Mouse (Mus musculus) WW6 (cell line): ENCODE data around the gene Mthfsd.

ENCODE experiments used
- DNase-seq: peaks from one replicate; pipeline ENCODE4 v3.0.0-alpha.2; 2013; ENCODE audit warnings: low read depth, low spot score

The Mthfsd gene

GRCm38 (mm10) chr8:121073174-121074107, 34.8 kb downstream of the Mthfsd start:
- no peak for DNase-seq

- no peak for DNase-seq
These were observed 35.6 kb downstream of the Mthfsd start for GRCm38 (mm10) chr8:121072406-121073130.

- no peak for DNase-seq
These were observed 36.7 kb downstream of the Mthfsd start for GRCm38 (mm10) chr8:121071454-121071853.

- no peak for DNase-seq
These were observed 44.5 kb downstream of the Mthfsd start for GRCm38 (mm10) chr8:121063649-121064048.

- DNase-seq, result no peak
These were observed 45.7 kb downstream of the Mthfsd start for GRCm38 (mm10) chr8:121062521-121062920.

- DNase-seq, result no peak
These were observed 49.1 kb downstream of the Mthfsd start for GRCm38 (mm10) chr8:121059098-121059497.

GRCm38 (mm10) chr8:121058081-121058480, 50.1 kb downstream of the Mthfsd start:
- DNase-seq, result no peak

- no peak for DNase-seq
These were observed 60.8 kb downstream of the Mthfsd start for GRCm38 (mm10) chr8:121047441-121047840.

GRCm38 (mm10) chr8:121043719-121044440, 64.3 kb downstream of the Mthfsd start:
- no peak for DNase-seq
